Mouse (Mus musculus) v-Abl transformed pro-B cells (cell line): ENCODE data around the gene Sacm1l.

ENCODE experiments used
- in situ Hi-C, 2 experiments: fragments of 400-800 bp; cut with MboI; formaldehyde crosslinking; loops; one replicate each; pipeline ENCODE4 v1.15.1; 2025; ENCODE audit not compliant: unreplicated experiment in 2 of 2

Gene Sacm1l

GRCm38 (mm10) chr9:123529392-123530157, at the start of gene Sacm1l:
Gene Sacm1l (plus strand): TSS chr9:123529759.
- in situ Hi-C loops = loop anchor here (5.0 to 10.0 kb wide), 8 partner anchors 47 to 795 kb away; partner anchors contain the start of gene Lars2 (in 2 of the 2)

GRCm38 (mm10) chr9:123479876-123480252, 49.7 kb upstream of the Sacm1l start:
- in situ Hi-C loops = loop anchor here (5.0 to 25.0 kb wide), 3 partner anchors 32 to 1768 kb away; partner anchors contain the start of genes Nktr (in 1 of the 2), Sacm1l (in 1 of the 2), Sec22c (in 1 of the 2) and Ss18l2 (in 1 of the 2)

GRCm38 (mm10) chr9:123480253-123480921, 49.2 kb upstream of the Sacm1l start:
- in situ Hi-C loops = loop anchor here in 1 of 2 experiments (5.0 to 25.0 kb wide), 2 partner anchors 47 to 1768 kb away; partner anchors contain the start of genes Nktr, Sacm1l, Sec22c and Ss18l2

GRCm38 (mm10) chr9:123481136-123481535, 48.4 kb upstream of the Sacm1l start:
- in situ Hi-C loops = loop anchor here in 1 of 2 experiments (5.0 to 25.0 kb wide), 2 partner anchors 46 to 1769 kb away; partner anchors contain the start of genes Nktr, Sacm1l, Sec22c and Ss18l2

GRCm38 (mm10) chr9:123483598-123483997, 46.0 kb upstream of the Sacm1l start:
- in situ Hi-C loops = loop anchor here in 1 of 2 experiments (5.0 to 25.0 kb wide), 2 partner anchors 44 to 1771 kb away; partner anchors contain the start of genes Nktr, Sacm1l, Sec22c and Ss18l2

- in situ Hi-C loops = loop anchor here in 1 of 2 experiments (5.0 to 25.0 kb wide), 2 partner anchors 42 to 1773 kb away; partner anchors contain the start of genes Nktr, Sacm1l, Sec22c and Ss18l2
Observed at GRCm38 (mm10) chr9:123484830-123485229, 44.7 kb upstream of the Sacm1l start.

GRCm38 (mm10) chr9:123485561-123485960, 44.0 kb upstream of the Sacm1l start:
- in situ Hi-C loops = loop anchor here in 1 of 2 experiments (25.0 kb wide), 1 partner anchor 1773 kb away; the partner anchor contains the start of genes Nktr, Sec22c and Ss18l2

GRCm38 (mm10) chr9:123486635-123487034, 42.9 kb upstream of the Sacm1l start:
- in situ Hi-C loops = loop anchor here in 1 of 2 experiments (25.0 kb wide), 1 partner anchor 1774 kb away; the partner anchor contains the start of genes Nktr, Sec22c and Ss18l2

GRCm38 (mm10) chr9:123489073-123489472, 40.5 kb upstream of the Sacm1l start:
- in situ Hi-C loops = loop anchor here in 1 of 2 experiments (25.0 kb wide), 1 partner anchor 1777 kb away; the partner anchor contains the start of genes Nktr, Sec22c and Ss18l2

- in situ Hi-C loops = loop anchor here in 1 of 2 experiments (25.0 kb wide), 1 partner anchor 1778 kb away; the partner anchor contains the start of genes Nktr, Sec22c and Ss18l2
Observed at GRCm38 (mm10) chr9:123489727-123490343, 39.7 kb upstream of the Sacm1l start.

- in situ Hi-C loops = loop anchor here in 1 of 2 experiments (25.0 kb wide), 1 partner anchor 1779 kb away; the partner anchor contains the start of genes Nktr, Sec22c and Ss18l2
Observed at GRCm38 (mm10) chr9:123490930-123491329, 38.6 kb upstream of the Sacm1l start.

GRCm38 (mm10) chr9:123491917-123492585, 37.5 kb upstream of the Sacm1l start:
- in situ Hi-C loops = loop anchor here in 1 of 2 experiments (25.0 kb wide), 1 partner anchor 1780 kb away; the partner anchor contains the start of genes Nktr, Sec22c and Ss18l2

GRCm38 (mm10) chr9:123496665-123497064, 32.9 kb upstream of the Sacm1l start:
- in situ Hi-C loops = loop anchor here in 1 of 2 experiments (25.0 kb wide), 1 partner anchor 1784 kb away; the partner anchor contains the start of genes Nktr, Sec22c and Ss18l2

- in situ Hi-C loops = loop anchor here in 1 of 2 experiments (25.0 kb wide), 1 partner anchor 1786 kb away; the partner anchor contains the start of genes Nktr, Sec22c and Ss18l2
Observed at GRCm38 (mm10) chr9:123497906-123498305, 31.7 kb upstream of the Sacm1l start.

GRCm38 (mm10) chr9:123500480-123500879, 29.1 kb upstream of the Sacm1l start:
- in situ Hi-C loops = loop anchor here in 1 of 2 experiments (25.0 kb wide), 1 partner anchor 1613 kb away; the partner anchor contains the start of gene Ackr2

- in situ Hi-C loops = loop anchor here in 1 of 2 experiments (25.0 kb wide), 1 partner anchor 1616 kb away; the partner anchor contains the start of gene Ackr2
Observed at GRCm38 (mm10) chr9:123503171-123503834, 26.3 kb upstream of the Sacm1l start.

- in situ Hi-C loops = loop anchor here in 1 of 2 experiments (25.0 kb wide), 1 partner anchor 1617 kb away; the partner anchor contains the start of gene Ackr2
Observed at GRCm38 (mm10) chr9:123504325-123504724, 25.2 kb upstream of the Sacm1l start.

- in situ Hi-C loops = loop anchor here in 1 of 2 experiments (25.0 kb wide), 1 partner anchor 1618 kb away; the partner anchor contains the start of gene Ackr2
Observed at GRCm38 (mm10) chr9:123505598-123505997, 24.0 kb upstream of the Sacm1l start.
